Mouse (Mus musculus) thymus, adult 2 months (tissue): Measurements from ENCODE around the gene Olfr412.

ENCODE experiments used
- CTCF ChIP-seq: fragments of 200-500 bp; IDR thresholded peaks from 2 replicates; pipeline ENCODE4 v1.5.1; 2012; ENCODE audit warnings: mild to moderate bottlenecking, control low read depth, low read length, moderate library complexity, borderline replicate concordance; ENCODE audit not compliant: control insufficient read depth, poor library complexity, insufficient read depth; ENCODE audit errors: extremely low read depth
- POLR2A ChIP-seq: fragments of 200-500 bp; IDR thresholded peaks from 2 replicates; pipeline ENCODE4 v1.6.1; 2012; ENCODE audit warnings: mild to moderate bottlenecking, low read length, control low read depth, moderate library complexity; ENCODE audit not compliant: control insufficient read depth, poor library complexity, insufficient read depth; ENCODE audit errors: extremely low read depth

GRCm38 (mm10) chr11:74352550-74352949, 9.3 kb upstream of the Olfr412 start, which contains the start of gene Olfr411:
- no peak for TF ChIP-seq CTCF
- TF ChIP-seq POLR2A: no peak
